Mouse (Mus musculus) G1E-ER4 (cell line): Measurements from ENCODE around the gene BC055324. TPM values are rescaled to one million over a fixed set of nuclear protein-coding genes. Genes with fewer than 3 reads are reported as not detected.

ENCODE experiments used
- GATA1 ChIP-seq: IDR thresholded peaks from one replicate; pipeline ENCODE4 v1.8.0; 2012; ENCODE audit warnings: low read length, inconsistent platforms
- polyA plus RNA-seq: library from polyadenylated mRNA; stranded (reverse); fragments of >175 nt; gene quantifications from 2 replicates; pipeline ENCODE4 v1.2.3, GENCODE M21; 2012

BC055324 gene
- 2.4 and 4.2 TPM in 2 replicates for polyA plus RNA-seq

DNA sequence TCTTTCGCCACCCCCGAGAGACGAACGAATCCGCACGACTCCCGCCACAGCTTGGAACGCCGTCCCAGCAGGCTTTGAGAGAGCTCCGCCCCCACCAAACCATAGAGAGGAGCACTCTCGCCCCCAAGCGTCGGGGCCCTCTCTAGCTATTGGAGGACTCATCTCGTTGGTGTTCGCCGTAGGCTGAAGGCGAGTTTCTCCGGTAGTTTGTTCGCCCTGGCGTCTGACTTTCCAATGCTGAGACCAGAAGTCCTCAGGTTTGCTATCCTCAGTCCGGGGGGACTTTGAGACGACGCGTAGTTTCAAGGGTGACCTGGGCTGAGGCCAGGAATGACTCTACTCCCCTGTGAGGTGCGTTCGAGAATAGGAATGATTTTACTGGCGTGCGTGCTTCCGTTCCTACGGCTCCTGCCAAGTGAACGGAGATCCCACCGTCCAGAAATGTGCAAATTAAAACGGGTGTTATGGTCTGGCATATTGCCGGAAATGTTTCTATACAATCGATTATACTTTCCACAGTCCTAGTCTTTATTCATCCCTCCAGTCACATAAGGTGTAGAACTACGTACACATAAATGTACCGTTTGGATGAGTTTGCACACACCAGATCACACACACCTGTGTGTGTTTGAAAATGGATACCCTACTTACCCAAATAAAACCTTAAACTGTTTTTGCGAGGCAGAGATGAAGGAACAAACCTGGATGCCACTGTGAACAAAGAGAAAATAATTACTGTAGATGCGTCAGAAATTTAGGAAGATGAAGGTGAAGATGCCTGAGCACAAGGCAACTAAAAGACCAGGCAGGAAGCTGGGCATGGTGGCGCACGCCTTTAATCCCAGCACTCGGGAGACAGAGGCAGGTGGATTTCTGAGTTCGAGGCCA, at the start of gene BC055324, which contains the start of gene Mettl18:
Gene BC055324, minus strand, starts transcription at position 76 of the 888 bp plus-strand sequence.
Gene Mettl18, plus strand, starts transcription at position 169 of the 888 bp plus-strand sequence.
- TF ChIP-seq GATA1: no peak

- no peak for TF ChIP-seq GATA1
Measured at GRCm38 (mm10) chr1:164043549-164043948, 49.0 kb upstream of the BC055324 start.

GRCm38 (mm10) chr1:164040385-164041135, 46.0 kb upstream of the BC055324 start:
- TF ChIP-seq GATA1: no peak

DNA sequence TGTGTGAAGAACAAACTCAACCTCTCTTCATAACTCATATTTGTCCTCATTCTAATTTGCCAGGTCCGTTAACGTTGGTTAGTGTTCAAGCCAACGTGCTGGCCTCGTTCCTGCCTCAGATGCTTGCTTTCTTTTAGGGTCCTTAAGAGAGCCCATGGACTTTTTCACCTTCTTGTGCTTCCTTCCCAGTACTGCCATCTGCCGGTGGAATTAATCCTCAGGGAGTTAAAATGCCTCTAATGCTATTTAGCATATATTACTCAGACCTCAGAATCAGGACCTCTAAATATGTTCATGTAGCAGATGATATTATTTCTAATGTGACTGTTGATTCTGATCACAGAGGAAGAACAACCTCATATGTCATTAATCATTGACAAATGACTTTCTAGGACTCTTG, 32.8 kb upstream of the BC055324 start:
- TF ChIP-seq GATA1: no peak

DNA sequence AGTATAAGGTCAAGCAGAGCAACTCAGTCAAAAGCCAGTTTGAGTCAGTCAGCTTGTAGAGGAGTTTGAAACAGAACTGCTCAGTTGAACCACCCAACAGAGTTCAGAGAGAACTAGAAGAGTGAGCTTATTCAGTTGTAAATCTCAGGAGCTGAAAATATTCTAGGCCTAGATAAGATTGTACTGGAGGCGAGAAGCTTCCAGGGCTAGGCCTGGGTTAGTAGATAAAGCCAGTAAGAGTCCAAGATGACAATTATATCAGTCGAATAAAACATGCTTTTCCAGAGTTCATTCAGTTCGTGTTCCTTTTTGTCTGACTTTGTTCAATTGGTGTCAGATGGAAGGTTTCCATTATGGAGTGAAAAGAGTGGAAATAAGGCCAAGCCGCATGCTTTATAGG, 31.1 kb upstream of the BC055324 start:
- TF ChIP-seq GATA1: no peak

DNA sequence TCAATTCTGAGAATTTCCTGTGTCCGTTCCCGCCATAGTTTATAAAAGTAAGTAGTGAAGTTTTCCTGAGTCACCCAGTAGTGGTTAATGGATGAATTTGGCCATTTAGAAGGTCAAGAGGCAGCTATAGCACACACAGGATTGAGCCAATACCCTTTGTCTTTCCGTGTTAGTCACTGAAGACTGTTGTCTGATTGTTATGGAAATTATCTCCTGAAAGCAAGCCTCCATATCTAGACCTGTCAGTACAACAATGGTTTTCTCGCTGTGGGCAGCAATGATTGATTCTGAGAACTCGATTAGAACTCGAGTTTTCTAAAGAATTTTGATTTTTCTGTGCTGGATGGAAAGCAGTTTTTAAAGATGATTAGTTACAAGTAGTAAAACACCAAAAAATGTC, 25.2 kb upstream of the BC055324 start:
- no peak for TF ChIP-seq GATA1

- TF ChIP-seq GATA1: no peak
Measured at GRCm38 (mm10) chr1:164018221-164018896, 23.8 kb upstream of the BC055324 start.

DNA sequence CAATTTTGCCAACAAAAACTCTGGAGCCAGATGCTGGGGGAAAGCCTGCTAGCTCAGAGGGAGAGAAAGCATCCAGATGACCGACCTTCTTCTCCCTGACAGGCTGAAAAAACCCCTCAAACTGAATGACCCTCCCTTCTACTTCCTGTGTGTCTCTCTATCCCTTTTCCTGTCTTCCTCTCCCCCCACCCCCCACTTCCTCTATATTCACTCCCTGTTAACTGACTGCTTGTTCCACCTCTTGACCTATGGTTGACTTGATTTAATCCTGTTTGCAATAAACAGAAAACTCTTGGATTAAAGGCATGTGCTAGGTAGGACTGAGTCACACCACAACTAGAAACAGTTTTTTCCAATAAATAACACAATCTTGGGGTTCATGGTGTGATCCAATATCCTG, 20.0 kb upstream of the BC055324 start:
- no peak for TF ChIP-seq GATA1

DNA sequence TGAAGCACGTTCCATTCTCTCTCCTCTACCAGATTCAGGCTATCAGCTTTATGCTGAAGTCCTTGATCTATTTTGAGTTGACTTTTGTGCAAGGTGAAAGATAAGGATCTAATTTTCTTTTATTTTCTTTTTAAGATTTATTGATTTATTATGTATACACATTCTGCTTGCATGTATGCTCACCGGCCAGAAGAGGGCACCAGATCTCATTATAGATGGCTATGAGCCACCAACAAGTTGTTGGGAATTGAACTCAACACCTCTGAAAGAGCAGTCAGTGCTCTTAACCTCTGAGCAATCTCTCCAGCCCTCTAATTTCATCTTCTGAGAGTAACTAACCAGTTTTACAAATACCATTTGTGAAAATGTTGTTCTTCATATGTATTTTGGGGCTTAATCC, 14.6 kb upstream of the BC055324 start:
- no peak for TF ChIP-seq GATA1

DNA sequence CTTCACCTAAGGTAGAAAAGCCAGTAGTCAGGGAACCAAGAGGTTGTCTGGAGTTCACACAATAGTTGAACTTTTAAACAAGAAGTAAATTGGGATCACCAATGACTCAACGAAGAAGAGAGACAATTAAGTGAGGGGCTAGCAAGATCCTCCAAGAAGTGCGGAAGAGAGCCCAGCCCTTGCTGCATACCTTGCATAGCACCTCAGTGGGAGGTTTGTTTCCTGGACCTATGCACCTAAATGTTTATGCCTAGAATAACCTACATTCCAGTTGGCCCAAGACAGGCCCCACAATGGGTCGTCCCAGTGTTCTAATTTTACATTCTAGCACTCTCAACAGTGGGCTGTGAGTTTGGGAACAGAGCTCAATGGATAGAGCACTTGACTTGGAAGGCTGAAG, 9.7 kb upstream of the BC055324 start:
- no peak for TF ChIP-seq GATA1

- TF ChIP-seq GATA1: no peak
Measured at GRCm38 (mm10) chr1:164001831-164002452, 7.3 kb upstream of the BC055324 start.

GRCm38 (mm10) chr1:163995609-163995913, 965 bp upstream of the BC055324 start:
- no peak for TF ChIP-seq GATA1

DNA sequence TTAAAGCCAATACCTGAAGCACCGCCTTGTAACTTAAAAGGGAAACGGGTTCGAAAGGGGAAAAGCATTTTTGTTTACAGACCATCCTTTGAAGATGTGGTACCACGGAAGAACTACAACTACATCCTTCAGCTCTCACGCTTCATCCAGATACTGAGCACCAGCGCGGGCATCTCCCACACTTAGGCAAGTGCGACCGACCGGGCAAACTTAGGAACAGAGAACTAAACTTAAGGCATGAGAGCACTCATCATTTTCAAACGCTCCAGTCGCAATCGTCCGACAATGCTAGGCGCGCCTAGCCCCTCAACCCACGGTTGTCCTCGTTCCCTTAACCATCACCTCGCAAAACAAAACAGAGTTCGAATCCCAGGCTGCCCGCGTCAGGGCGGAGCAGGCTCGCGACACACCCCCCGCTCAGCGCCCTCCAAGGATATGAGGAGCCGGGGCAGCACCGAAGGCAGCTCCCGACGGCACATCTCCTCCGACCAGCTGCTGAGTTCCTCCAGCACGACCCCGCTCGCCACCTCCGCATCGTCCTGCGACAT, 349 bp downstream of the BC055324 start:
- TF ChIP-seq GATA1: no peak

DNA sequence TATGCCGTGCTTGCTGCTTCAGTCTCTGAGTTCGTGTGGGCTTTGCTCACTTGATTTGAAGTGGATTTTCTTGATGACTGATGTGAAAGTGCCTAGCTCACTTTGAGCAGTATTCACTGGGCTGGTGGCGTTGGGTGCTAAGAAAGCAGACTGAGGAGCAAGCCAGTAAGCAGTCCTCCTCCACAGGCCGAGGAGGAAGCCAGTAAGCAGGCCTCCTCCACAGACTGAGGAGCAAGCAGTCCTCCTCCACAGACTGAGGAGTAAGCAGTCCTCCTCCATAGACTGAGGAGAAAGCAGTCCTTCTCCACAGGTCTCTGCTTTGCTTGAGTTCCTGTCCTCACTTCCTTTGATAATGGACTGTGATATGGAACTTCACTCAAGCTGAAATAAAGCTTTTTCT, 2.2 kb downstream of the BC055324 start:
- TF ChIP-seq GATA1: no peak

DNA sequence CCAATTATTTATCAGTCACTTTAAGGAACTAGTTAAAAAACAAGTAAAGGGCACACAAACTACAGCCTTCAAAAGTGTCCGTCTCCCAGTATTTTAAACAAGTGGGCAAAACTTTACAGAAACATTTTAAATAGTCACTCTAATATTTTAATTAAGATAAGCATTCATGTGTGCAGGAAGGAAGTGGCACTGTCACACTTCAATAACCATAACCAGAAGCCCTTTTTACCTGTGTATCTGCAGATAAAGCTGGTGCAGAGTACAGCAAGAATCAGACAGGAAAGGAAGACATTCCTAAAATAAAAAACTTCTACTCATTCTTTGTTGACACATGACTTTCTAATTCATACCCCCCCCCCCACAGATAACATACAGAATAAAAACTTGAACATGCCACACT, 18.1 kb downstream of the BC055324 start:
- no peak for TF ChIP-seq GATA1
